Mouse (Mus musculus) hindbrain, embryonic 10.5 days (tissue): ENCODE measurements around the gene Tnxb. TPM values are rescaled to one million over a fixed set of nuclear protein-coding genes. Genes with fewer than 3 reads are reported as not detected.

Source experiments
- DNase-seq: peaks from one replicate; pipeline ENCODE4 v3.0.0-alpha.2; 2017; ENCODE audit warnings: low spot score
- H3K27ac ChIP-seq: fragments of 300-500 bp; sonication (generic); 2 replicates; pipeline ENCODE4 v1.5.1; 2016; ENCODE audit warnings: mild to moderate bottlenecking, moderate library complexity
- H3K27me3 ChIP-seq: fragments of 300-500 bp; sonication (generic); 2 replicates; pipeline ENCODE4 v1.6.1; 2016; ENCODE audit warnings: mild to moderate bottlenecking; ENCODE audit not compliant: poor library complexity, insufficient read depth, severe bottlenecking
- H3K36me3 ChIP-seq: fragments of 300-500 bp; sonication (generic); 2 replicates; pipeline ENCODE4 v1.6.1; 2016; ENCODE audit warnings: mild to moderate bottlenecking, moderate library complexity
- H3K4me1 ChIP-seq: fragments of 300-500 bp; sonication (generic); replicated peaks from 2 replicates; pipeline ENCODE4 v1.6.1; 2016; ENCODE audit warnings: mild to moderate bottlenecking
- H3K4me3 ChIP-seq: fragments of 300-500 bp; sonication (generic); 2 replicates; pipeline ENCODE4 v1.5.1; 2016; ENCODE audit warnings: mild to moderate bottlenecking, moderate library complexity
- H3K9me3 ChIP-seq: fragments of 300-500 bp; sonication (generic); 2 replicates; pipeline ENCODE4 v1.6.1; 2016; ENCODE audit warnings: mild to moderate bottlenecking, moderate library complexity
- WGBS: fragments of 180-500 bp; shearing (Covaris S2); methylation state at CpG from one replicate; pipeline ENCODE4 v1.1.7; 2016; 5-methylcytosine and 5-hydroxymethylcytosine counted together
- polyA plus RNA-seq: library from polyadenylated mRNA; unstranded; fragments of >200 nt; fragmentation: Nextera tagmentation; extraction: Ambion mirVana; gene quantifications from 2 replicates; pipeline ENCODE4 v1.2.1, GENCODE M21; 2016

Tnxb gene
- polyA plus RNA-seq, 1 experiment from 2014 or later: 0.01 TPM

- Histone ChIP-seq H3K27me3 (no peaks in the 10 kb centered on the region), H3K9me3 (no peaks in the 10 kb centered on the region), H3K4me1 (peaks cover 48% of the 10 kb centered on the region), H3K27ac (no peak overlapping the region), H3K4me3 (peak overlapping the region; percentile 98), H3K36me3 (peaks cover 36% of the 10 kb centered on the region)
- WGBS: 94% methylated on average over 30 of the region's 30 CpGs
- no peak for DNase-seq
Measured at GRCm38 (mm10) chr17:34645831-34646511, 24.4 kb upstream of the Tnxb start.

GRCm38 (mm10) chr17:34646906-34647787, 23.2 kb upstream of the Tnxb start, which contains the start of gene Atf6b:
Gene Atf6b, plus strand, starts transcription at chr17:34647146.
- Histone ChIP-seq H3K36me3 (peaks cover 47% of the 10 kb centered on the region), H3K4me1 (peaks cover 41% of the 10 kb centered on the region), H3K27ac (peak within 1 kb of the TSS; percentile 96), H3K4me3 (peak within 1 kb of the TSS; percentile 98), H3K9me3 (no peaks in the 10 kb centered on the region), H3K27me3 (no peaks in the 10 kb centered on the region)
- DNase-seq: peak; percentile 97
- 1% methylated on average over 66 of the region's 66 CpGs for WGBS

GRCm38 (mm10) chr17:34648141-34648890, 22.0 kb upstream of the Tnxb start:
- no peaks in the 10 kb centered on the region for H3K9me3 ChIP-seq
- WGBS: 85% methylated on average over 16 of the region's 16 CpGs
- no peak for DNase-seq
- H3K27me3 ChIP-seq: no peaks in the 10 kb centered on the region
- peak overlapping the region; percentile 98 for H3K4me3 ChIP-seq
- H3K36me3 ChIP-seq: peaks cover 59% of the 10 kb centered on the region
- H3K4me1 ChIP-seq: peaks cover 41% of the 10 kb centered on the region
- H3K27ac ChIP-seq: no peak overlapping the region

GRCm38 (mm10) chr17:34649106-34649864, 21.1 kb upstream of the Tnxb start:
- Histone ChIP-seq H3K27me3 (no peaks in the 10 kb centered on the region), H3K27ac (no peak overlapping the region), H3K4me3 (no peak overlapping the region), H3K36me3 (peaks cover 69% of the 10 kb centered on the region), H3K4me1 (peaks cover 44% of the 10 kb centered on the region), H3K9me3 (no peaks in the 10 kb centered on the region)
- 88% methylated on average over 18 of the region's 18 CpGs for WGBS
- no peak for DNase-seq

GRCm38 (mm10) chr17:34650781-34651180, 19.6 kb upstream of the Tnxb start:
- no peak overlapping the region for H3K27ac ChIP-seq
- DNase-seq: no peak
- H3K36me3 ChIP-seq: peaks cover 79% of the 10 kb centered on the region
- H3K4me1 ChIP-seq: peaks cover 40% of the 10 kb centered on the region
- WGBS: 91% methylated on average over 14 of the region's 14 CpGs
- no peak overlapping the region for H3K4me3 ChIP-seq
- no peaks in the 10 kb centered on the region for H3K9me3 ChIP-seq
- H3K27me3 ChIP-seq: no peaks in the 10 kb centered on the region

GRCm38 (mm10) chr17:34651507-34652221, 18.7 kb upstream of the Tnxb start:
- Histone ChIP-seq H3K4me1 (peaks cover 41% of the 10 kb centered on the region), H3K9me3 (no peaks in the 10 kb centered on the region), H3K27ac (no peak overlapping the region), H3K36me3 (peaks cover 73% of the 10 kb centered on the region), H3K27me3 (no peaks in the 10 kb centered on the region), H3K4me3 (0 out of 2 replicates have a peak overlapping the region, but pooled peaks have one; percentile 21)
- 54% methylated on average over 19 of the region's 19 CpGs for WGBS
- DNase-seq: peak; percentile 60

GRCm38 (mm10) chr17:34652546-34652945, 17.8 kb upstream of the Tnxb start:
- Histone ChIP-seq H3K27me3 (no peaks in the 10 kb centered on the region), H3K4me1 (peaks cover 46% of the 10 kb centered on the region), H3K36me3 (peaks cover 73% of the 10 kb centered on the region), H3K4me3 (no peak overlapping the region), H3K9me3 (no peaks in the 10 kb centered on the region), H3K27ac (no peak overlapping the region)
- DNase-seq: no peak
- WGBS: 93% methylated on average over 10 of the region's 10 CpGs

GRCm38 (mm10) chr17:34652985-34653384, 17.4 kb upstream of the Tnxb start:
- H3K27ac ChIP-seq: no peak overlapping the region
- no peak for DNase-seq
- H3K4me3 ChIP-seq: no peak overlapping the region
- H3K36me3 ChIP-seq: peaks cover 73% of the 10 kb centered on the region
- no peaks in the 10 kb centered on the region for H3K9me3 ChIP-seq
- no peaks in the 10 kb centered on the region for H3K27me3 ChIP-seq
- 92% methylated on average over 8 of the region's 8 CpGs for WGBS
- H3K4me1 ChIP-seq: peaks cover 43% of the 10 kb centered on the region

GRCm38 (mm10) chr17:34653746-34654285, 16.5 kb upstream of the Tnxb start:
- whole genome bisulfite sequencing: 69% methylated on average over 9 of the region's 9 CpGs
- peak; percentile 52 for DNase-seq
- Histone ChIP-seq H3K4me1 (peaks cover 35% of the 10 kb centered on the region), H3K36me3 (peaks cover 68% of the 10 kb centered on the region), H3K9me3 (no peaks in the 10 kb centered on the region), H3K4me3 (no peak overlapping the region), H3K27me3 (no peaks in the 10 kb centered on the region; the same call in 1 of the 2 replicates), H3K27ac (no peak overlapping the region)

GRCm38 (mm10) chr17:34654392-34654791, 15.9 kb upstream of the Tnxb start:
- Histone ChIP-seq H3K4me3 (no peak overlapping the region; the same call in 1 of the 2 replicates), H3K36me3 (peaks cover 62% of the 10 kb centered on the region), H3K27ac (peak overlapping the region; percentile 29; the same call in 1 of the 2 replicates), H3K4me1 (peaks cover 31% of the 10 kb centered on the region), H3K27me3 (peaks cover 5% of the 10 kb centered on the region), H3K9me3 (no peaks in the 10 kb centered on the region)
- 95% methylated on average over 13 of the region's 13 CpGs for WGBS
- no peak for DNase-seq

- H3K4me1 ChIP-seq: peaks cover 31% of the 10 kb centered on the region
- H3K36me3 ChIP-seq: peaks cover 54% of the 10 kb centered on the region
- no peak for DNase-seq
- H3K27ac ChIP-seq: no peak overlapping the region
- H3K9me3 ChIP-seq: no peaks in the 10 kb centered on the region
- no peak overlapping the region for H3K4me3 ChIP-seq
- 87% methylated on average over 7 of the region's 7 CpGs for WGBS
- H3K27me3 ChIP-seq: peaks cover 13% of the 10 kb centered on the region
Measured at GRCm38 (mm10) chr17:34655160-34655559, 15.2 kb upstream of the Tnxb start.
